ENCODE assay signal across 27 mouse cellular contexts in the genomic region with DNA sequence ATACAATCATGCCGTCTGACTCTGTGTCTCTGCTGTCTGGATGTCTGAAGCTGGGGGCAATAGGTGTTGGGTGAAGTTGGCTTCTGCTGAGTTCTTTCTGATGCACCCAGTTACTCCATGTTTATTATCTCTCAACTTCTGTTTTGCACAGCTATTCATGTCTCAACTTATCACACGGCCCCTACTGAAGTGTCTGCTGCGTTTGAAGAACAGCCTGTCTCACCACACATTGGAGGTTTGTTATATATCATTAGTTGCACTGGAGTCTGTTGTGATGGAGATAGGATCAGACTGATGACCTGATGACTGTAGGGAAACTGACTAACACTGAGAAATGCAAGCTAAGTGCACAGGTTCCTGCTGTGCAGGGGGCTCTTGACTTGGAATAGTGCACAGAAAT. TPM values are rescaled to one million over a fixed set of nuclear protein-coding genes. Genes with fewer than 3 reads are reported as not detected.
DNase-seq lines count a peak whose midpoint lies in the region; ATAC-seq and TF ChIP-seq lines count a peak whose summit lies in the region.
"Had no signal": no experiment of that assay in that cellular context is flagged by ENCODE, and none has a peak within 500 bp of the region (broad histone marks: within the 10 kb centered on the region; RNA-seq: fewer than 3 reads in every experiment).

No protein-coding gene starts in this region.

- no peak overlapping the region for H3K9ac ChIP-seq in heart, embryonic 12.5 days
- no peak overlapping the region for H3K9ac ChIP-seq in heart, adult 2 months (ENCODE audit: low read depth, low read length)
- H3K9ac ChIP-seq in liver, embryonic 13.5 days, result peak overlapping the region; percentile 78
- H3K9ac ChIP-seq: forebrain, postnatal 0 days; hindbrain, embryonic 13.5 days; lung, embryonic 15.5 days; neural tube, embryonic 13.5 days had no signal

- no peaks in the 10 kb centered on the region for H3K9me3 ChIP-seq in heart, embryonic 12.5 days (replicated peaks)
- no peaks in the 10 kb centered on the region for H3K9me3 ChIP-seq in liver, embryonic 13.5 days (replicated peaks)
- H3K9me3 ChIP-seq: forebrain, embryonic 10.5 days; hindbrain, embryonic 13.5 days; lung, embryonic 15.5 days; neural tube, embryonic 13.5 days had no signal

- TF ChIP-seq EP300 in heart, adult 2 months (IDR thresholded peaks at IDR 0.05; ENCODE audit: insufficient read depth, low read depth, low read length), result no peak

- H3K27ac ChIP-seq in heart, embryonic 12.5 days (ENCODE audit: poor library complexity, severe bottlenecking), result 0 out of 2 replicates have a peak overlapping the region, but pooled peaks have one; percentile 47
- H3K27ac ChIP-seq in heart, adult 2 months, result no peak overlapping the region
- H3K27ac ChIP-seq in liver, embryonic 13.5 days, result peak overlapping the region; percentile 98
- H3K27ac ChIP-seq: forebrain, embryonic 10.5 days; hindbrain, embryonic 13.5 days; kidney, postnatal 0 days; lung, embryonic 15.5 days; neural tube, embryonic 13.5 days had no signal

- no peaks in the 10 kb centered on the region for H3K36me3 ChIP-seq in heart, embryonic 12.5 days
- H3K36me3 ChIP-seq in heart, adult 2 months (ENCODE audit: control insufficient read depth, insufficient read depth, low read length), result no peaks in the 10 kb centered on the region
- H3K36me3 ChIP-seq in liver, embryonic 13.5 days, result peaks cover 92% of the 10 kb centered on the region
- H3K36me3 ChIP-seq: forebrain, embryonic 10.5 days; hindbrain, embryonic 13.5 days; lung, embryonic 15.5 days; neural tube, embryonic 13.5 days had no signal

- no peak for TF ChIP-seq POLR2A in heart, adult 2 months (IDR thresholded peaks at IDR 0.05; ENCODE audit: insufficient read depth, low read depth, low read length)

- H3K79me2 ChIP-seq in heart, adult 2 months (replicated peaks; ENCODE audit: control insufficient read depth, insufficient read depth, low read length), result no peaks in the 10 kb centered on the region

- intact Hi-C loops in heart, adult 2 months (cut with DNase I), result no loop called here

- H3K4me1 ChIP-seq in heart, embryonic 12.5 days (replicated peaks), result no peaks in the 10 kb centered on the region
- no peaks in the 10 kb centered on the region for H3K4me1 ChIP-seq in heart, adult 2 months (ENCODE audit: control insufficient read depth, insufficient read depth, low read length)
- H3K4me1 ChIP-seq in liver, embryonic 13.5 days (replicated peaks), result peaks cover 76% of the 10 kb centered on the region
- H3K4me1 ChIP-seq: hindbrain, embryonic 13.5 days; lung, embryonic 15.5 days; neural tube, embryonic 13.5 days had no signal

- WGBS in heart, embryonic 12.5 days, result 63% methylated on average over 3 of the region's 3 CpGs
- 71% methylated on average over 3 of the region's 3 CpGs for WGBS in heart, adult 2 months
- 25% methylated on average over 3 of the region's 3 CpGs for WGBS in liver, embryonic 13.5 days (ENCODE audit: insufficient replicate concordance)

- peak overlapping the region; percentile 12; the same call in 1 of the 2 replicates for H3K4me2 ChIP-seq in heart, embryonic 12.5 days
- H3K4me2 ChIP-seq in liver, embryonic 13.5 days, result peak overlapping the region; percentile 85
- H3K4me2 ChIP-seq: hindbrain, embryonic 13.5 days; lung, embryonic 15.5 days; neural tube, embryonic 13.5 days had no signal

- no peak for TF ChIP-seq CTCF in heart, adult 2 months (IDR thresholded peaks at IDR 0.05)

- ATAC-seq in heart, embryonic 12.5 days (ENCODE audit: insufficient number of reproducible peaks, low FRiP score), result no peak; the same call in 1 of the 2 replicates
- peak; percentile 19 for ATAC-seq in liver, embryonic 13.5 days (ENCODE audit: low read depth)
- ATAC-seq in megakaryocyte-erythroid progenitor cell, adult 5-6 weeks (replicated peaks; ENCODE audit: low FRiP score, low TSS enrichment, poor library complexity, severe bottlenecking), result peak; percentile 71
- ATAC-seq in inflammation-experienced regulatory T-cells, adult 6 months, result no peak
- ATAC-seq: CD4-positive, CD25-positive, alpha-beta regulatory T cell, adult 4 months; forebrain, postnatal 0 days; midbrain, embryonic 16.5 days had no signal

- no peak for DNase-seq in heart, adult 2 months
- peak; percentile 58 for DNase-seq in c-Kit-positive CD71-positive TER-119-negative erythroid progenitor cells, embryonic 14.5 days (ENCODE audit: low read depth)
- no peak for DNase-seq in liver, embryonic 13.5 days
- DNase-seq in layer of hippocampus, adult 8-10 months (ENCODE audit: low spot score in 2 of 2), result no peak
- DNase-seq: adrenal gland, adult 2 months; cerebellum, adult 2 months; cerebellum, postnatal 25 days; forebrain, postnatal 0 days; gastrocnemius, postnatal 36 days; heart, postnatal 10 days; kidney, adult 18-20 months; layer of hippocampus, postnatal 36 days; lung, postnatal 36 days; retina, postnatal 1 day; right cerebral cortex, postnatal 4 days; thymus, postnatal 14 days had no signal

- H3K27me3 ChIP-seq in heart, embryonic 12.5 days (replicated peaks), result no peaks in the 10 kb centered on the region
- no peaks in the 10 kb centered on the region for H3K27me3 ChIP-seq in heart, adult 2 months (ENCODE audit: control insufficient read depth, insufficient read depth, low read length)
- no peaks in the 10 kb centered on the region for H3K27me3 ChIP-seq in liver, embryonic 13.5 days
- H3K27me3 ChIP-seq: hindbrain, embryonic 13.5 days; lung, embryonic 15.5 days; neural tube, embryonic 13.5 days had no signal

- H3K4me3 ChIP-seq in heart, embryonic 12.5 days, result no peak overlapping the region
- H3K4me3 ChIP-seq in heart, adult 2 months, result no peak overlapping the region
- peak overlapping the region; percentile 78 for H3K4me3 ChIP-seq in liver, embryonic 13.5 days (replicated peaks)
- H3K4me3 ChIP-seq: forebrain, embryonic 10.5 days; hindbrain, embryonic 13.5 days; lung, embryonic 15.5 days; myocyte; neural tube, embryonic 13.5 days had no signal

RNA-seq across cellular contexts. Expression of gene Gypa, which starts 7.2 kb away (rescaled TPM):
- polyA plus RNA-seq in heart, embryonic 12.5 days (2016; fragmentation: Nextera tagmentation; extraction: Ambion mirVana), result 18.4 and 22.5 TPM in 2 replicates
- 1 to 10 TPM in 1 of 2 experiments, not detected in 1; 1.8 TPM for total RNA-seq in heart, adult 2 months (2021)
- 0.32 and 2.7 TPM in 2 replicates for polyA plus RNA-seq in heart, adult 2 months (2012; rRNA removed)
- polyA plus RNA-seq in liver, embryonic 13.5 days (2015; fragmentation: Nextera tagmentation; extraction: Ambion mirVana), result 610 and 732 TPM in 2 replicates
- 87.4 and 96.2 TPM in 2 replicates for total RNA-seq in megakaryocyte-erythroid progenitor cell, adult 5-6 weeks (2014; fragmentation: Nextera tagmentation)
- 109 and 139 TPM in 2 replicates for total RNA-seq in megakaryocyte-erythroid progenitor cell, adult 5-6 weeks (2017)
- polyA plus RNA-seq in inflammation-experienced regulatory T-cells, adult 6 months (2017; shearing (Covaris generic)), result not detected
- total RNA-seq in layer of hippocampus, adult 8-10 months (2022), result not detected
- total RNA-seq: adrenal gland, adult 2 months; forebrain, postnatal 0 days; gastrocnemius, postnatal 36 days had no signal
- polyA plus RNA-seq: adrenal gland, adult 2 months; CD4-positive, CD25-positive, alpha-beta regulatory T cell, adult 4 months; myocyte had no signal

Comparison
In these comparisons a context has a peak if more than half of its experiments do, and no peak if none do; other contexts are left out.
1. ATAC-seq: peak in liver, embryonic 13.5 days (single experiment) and megakaryocyte-erythroid progenitor cell, adult 5-6 weeks (single experiment); none in heart, embryonic 12.5 days (single experiment) and inflammation-experienced regulatory T-cells, adult 6 months (single experiment).
2. RNA of gene Gypa, which starts 7.2 kb away (polyA plus RNA-seq): 610 to 732 TPM in liver, embryonic 13.5 days; 18.4 to 22.5 TPM in heart, embryonic 12.5 days, 0.32 to 2.7 TPM in heart, adult 2 months and not detected in inflammation-experienced regulatory T-cells, adult 6 months; every median in the first group is over 10 times any median in the second.